Mouse (Mus musculus) left cerebral cortex, postnatal 36 days (tissue): ENCODE measurements around the gene Ddx4. TPM values are rescaled to one million over a fixed set of nuclear protein-coding genes. Genes with fewer than 3 reads are reported as not detected.
"Not testable (repeated sequence)": the region's sequence is repeated elsewhere in the genome, so short reads cannot be mapped to it uniquely, and the experiment has no call there.

Experiments used
- DNase-seq, 2 experiments: peaks; one replicate each; pipeline ENCODE4 v3.0.0; 2021 to 2022; ENCODE audit warnings: low spot score in 2 of 2, mixed read lengths in 1 of 2
- intact Hi-C: fragments of 180-260 bp; cut with DNase I; formaldehyde crosslinking; loops from one replicate; pipeline ENCODE4 v1.15.1; 2025
- total RNA-seq, 2 experiments: library from RNA; stranded (reverse); gene quantifications; 2 replicates each; pipeline ENCODE4 v1.2.3; 2021

Gene Ddx4
- total RNA-seq, 2 experiments from 2014 or later, result 1.4 to 1.6 TPM

- no peak for DNase-seq
- intact Hi-C loops, result no loop called here
Measured at GRCm38 (mm10) chr13:112644996-112645395, 7.3 kb downstream of the Ddx4 start.

DNA sequence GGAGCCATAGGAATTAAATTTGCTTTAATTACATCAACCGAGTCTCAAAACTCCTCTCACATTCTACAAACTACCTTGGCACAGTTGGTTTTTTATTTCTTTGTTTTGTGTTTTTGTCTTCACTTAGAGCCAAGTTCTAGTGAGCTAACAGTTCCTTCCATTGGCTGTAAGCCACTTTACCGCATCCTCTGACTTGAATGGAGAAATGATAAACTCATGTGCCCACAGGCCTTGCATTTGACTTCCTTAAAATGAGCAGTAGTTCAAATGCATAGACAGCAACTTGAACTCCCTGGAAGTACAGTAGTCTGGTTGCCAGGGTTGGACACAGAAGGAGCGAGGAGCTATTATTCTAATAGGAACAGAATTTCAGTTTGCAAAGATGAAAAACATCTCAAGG is 9.4 kb downstream of the Ddx4 start:
- intact Hi-C loops, result no loop called here
- no peak for DNase-seq

- DNase-seq, result no peak
- intact Hi-C loops, result no loop called here
Measured at GRCm38 (mm10) chr13:112639111-112639510, 13.2 kb downstream of the Ddx4 start.

GRCm38 (mm10) chr13:112636498-112636897 is 15.8 kb downstream of the Ddx4 start:
- DNase-seq, result no peak

GRCm38 (mm10) chr13:112635174-112635837 is 17.0 kb downstream of the Ddx4 start:
- intact Hi-C loops, result no loop called here
- DNase-seq, result no peak

More at GRCm38 (mm10) chr13:112636498-112636897, 15.8 kb downstream of the Ddx4 start:
- intact Hi-C loops, result no loop called here

DNA sequence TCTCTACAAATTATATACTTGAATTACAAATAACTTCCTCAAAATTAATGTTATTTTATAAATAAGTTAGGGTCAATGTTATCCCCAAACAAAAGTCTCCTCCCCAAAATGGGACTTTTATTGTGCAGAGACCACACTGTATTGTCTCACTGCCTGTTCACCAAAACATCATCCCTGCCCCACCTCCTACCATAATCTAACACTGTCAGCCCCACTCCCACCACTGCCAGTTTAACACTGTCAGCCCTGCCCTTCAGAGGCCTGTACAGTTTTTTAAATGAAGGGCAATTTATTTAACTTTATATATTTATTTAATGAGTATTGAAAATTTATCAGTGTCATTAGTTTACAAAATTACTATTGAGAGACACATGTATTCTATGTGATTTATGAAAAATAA is 26.7 kb downstream of the Ddx4 start:
- DNase-seq, result no peak
- intact Hi-C loops, result no loop called here

DNA sequence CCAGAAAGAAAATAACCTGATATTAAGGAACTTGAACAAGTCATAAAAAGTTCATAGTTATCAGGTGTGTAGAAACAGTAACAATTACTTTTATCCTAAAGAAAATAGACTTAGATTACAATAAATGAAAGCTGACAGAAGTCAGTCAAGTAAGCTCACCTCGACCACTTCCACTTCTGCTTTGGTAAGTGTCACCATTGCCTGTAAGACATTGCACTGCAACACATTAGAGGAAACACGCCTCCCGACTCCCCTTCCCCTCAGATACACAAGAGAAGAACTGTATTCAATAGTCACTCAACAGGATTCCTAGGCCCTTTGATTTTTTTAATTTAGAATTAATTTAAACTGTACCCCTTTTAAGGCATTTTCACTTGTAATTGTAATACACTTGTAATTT is 27.7 kb downstream of the Ddx4 start:
- no peak for DNase-seq
- intact Hi-C loops, result no loop called here

DNA sequence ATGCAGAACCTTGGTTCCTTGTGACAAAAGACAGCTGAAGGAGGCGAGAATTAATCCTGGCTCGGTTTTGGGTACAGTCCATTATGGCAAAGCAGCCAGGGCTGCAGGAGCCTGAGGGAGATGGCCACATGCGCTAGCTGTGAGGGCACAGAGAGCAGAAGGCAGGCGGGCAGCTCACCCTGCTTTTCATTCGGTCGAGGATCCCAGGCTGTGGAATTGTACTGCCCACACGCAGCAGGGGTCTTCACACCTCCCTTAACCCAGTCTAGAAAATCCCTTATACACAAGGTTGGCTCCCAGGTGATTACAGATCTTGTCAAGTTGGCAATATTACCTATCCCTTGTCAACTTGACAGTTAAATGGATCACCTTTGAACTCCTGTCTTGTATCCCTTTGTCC is 28.6 kb downstream of the Ddx4 start:
- no peak for DNase-seq
- intact Hi-C loops, result no loop called here

DNA sequence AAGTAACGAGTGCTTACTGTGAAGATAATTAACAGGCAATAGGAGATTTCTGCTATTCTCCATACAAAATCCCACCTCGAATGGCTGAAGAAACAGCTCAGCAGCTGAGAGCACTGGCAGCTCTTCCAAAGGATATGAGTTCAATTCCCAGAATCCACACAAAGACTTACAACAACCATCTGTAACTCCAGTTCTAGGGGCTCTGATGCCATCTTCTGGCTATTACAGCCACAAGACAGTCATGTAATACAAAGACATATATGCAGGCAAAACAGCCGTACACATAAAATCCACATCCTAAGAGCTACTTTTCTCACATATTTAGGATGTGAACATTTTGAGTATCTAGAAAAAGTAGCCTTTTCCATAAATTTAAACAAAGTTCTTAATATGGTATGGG is 30.7 kb downstream of the Ddx4 start:
- intact Hi-C loops, result no loop called here
- DNase-seq, result no peak

- intact Hi-C loops, result no loop called here
Measured at GRCm38 (mm10) chr13:112608606-112609005, 43.7 kb downstream of the Ddx4 start.

DNA sequence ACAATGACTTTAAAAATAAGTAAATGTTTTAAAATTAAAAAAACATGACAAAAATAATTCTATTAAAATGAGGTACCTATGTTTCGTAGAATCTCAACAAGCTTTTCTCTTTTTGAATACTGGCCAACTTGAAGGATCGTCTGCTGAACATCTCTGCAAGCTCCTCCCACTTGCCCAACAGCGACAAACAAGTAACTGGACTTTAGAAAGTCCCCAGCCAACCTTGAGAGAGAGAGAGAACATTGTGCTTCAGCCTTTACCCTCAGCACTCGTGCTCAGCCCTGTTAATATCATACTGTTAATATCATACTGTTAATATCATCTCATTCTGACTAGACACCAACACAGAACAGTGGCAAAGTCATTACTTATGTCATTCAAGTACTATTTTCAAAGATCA is 47.9 kb downstream of the Ddx4 start:
- intact Hi-C loops, result no loop called here
- no peak for DNase-seq

More at GRCm38 (mm10) chr13:112608606-112609005, 43.7 kb downstream of the Ddx4 start:
- DNase-seq, result no peak

- DNase-seq, result no peak
- intact Hi-C loops, result no loop called here
Measured at GRCm38 (mm10) chr13:112603839-112604238, 48.4 kb downstream of the Ddx4 start.

DNA sequence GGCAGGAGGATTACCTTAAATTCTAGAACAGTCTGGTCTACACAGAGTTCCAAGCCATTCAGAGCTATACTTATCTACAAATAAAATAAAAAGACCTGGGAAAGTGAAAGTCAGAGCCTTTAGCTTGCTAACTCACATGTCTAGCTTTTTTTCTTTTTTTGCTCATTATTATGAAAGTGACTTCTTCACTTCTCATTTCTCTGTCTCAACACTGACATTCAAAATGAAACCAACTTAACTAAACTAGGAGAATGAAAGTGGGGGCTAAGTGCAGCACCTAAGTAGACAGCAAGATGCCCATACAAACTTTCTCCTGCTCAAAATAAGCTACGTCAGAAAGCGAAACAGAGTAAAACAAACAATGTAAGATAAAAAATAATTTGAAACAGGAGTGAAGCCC is 49.7 kb downstream of the Ddx4 start:
- intact Hi-C loops, result no loop called here
- DNase-seq, result no peak

- DNase-seq, intact Hi-C loops: not testable (repeated sequence)
Measured at GRCm38 (mm10) chr13:112594260-112594659, 58.0 kb downstream of the Ddx4 start, which contains the start of gene Il31ra. Gene Il31ra (minus strand): TSS chr13:112594360.

DNA sequence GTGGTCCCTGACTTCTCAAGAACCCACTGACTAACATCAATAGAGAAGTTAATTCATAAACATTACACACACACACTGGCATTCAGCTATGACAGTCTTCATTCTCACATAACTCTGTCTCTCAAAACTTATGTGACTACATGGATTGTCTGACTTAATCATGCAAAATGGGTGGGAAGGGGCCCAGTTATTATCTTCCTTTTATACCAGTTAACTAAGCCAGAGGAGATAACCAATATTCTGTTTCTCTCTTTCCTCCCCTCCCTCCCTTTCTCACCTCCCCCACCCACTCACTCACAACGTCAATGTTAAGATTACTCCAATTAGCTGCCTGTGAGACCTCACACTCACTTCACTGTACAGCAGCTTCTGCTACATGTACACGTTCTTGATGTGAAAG is 62.0 kb downstream of the Ddx4 start:
- no peak for DNase-seq
- intact Hi-C loops, result no loop called here

DNA sequence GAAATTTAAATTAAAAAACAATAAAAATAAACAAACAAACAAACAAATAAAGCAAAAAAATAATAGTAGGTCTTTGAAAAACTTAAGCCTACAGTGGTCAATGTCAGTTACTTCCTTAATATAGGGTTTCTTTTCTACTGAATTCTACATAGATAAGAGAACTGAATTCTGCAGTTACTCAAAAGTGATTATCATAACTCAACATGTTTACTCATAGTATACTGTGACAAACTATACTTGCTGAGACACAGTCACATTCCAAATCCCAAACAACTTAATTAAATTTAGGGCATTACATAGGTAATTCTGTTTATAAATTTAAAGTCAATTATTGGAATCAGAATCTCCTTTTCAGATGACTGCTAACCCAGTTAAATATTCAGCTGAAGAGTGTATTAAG is 62.6 kb downstream of the Ddx4 start:
- intact Hi-C loops, result no loop called here
- DNase-seq, result no peak

GRCm38 (mm10) chr13:112584556-112585237 is 67.6 kb downstream of the Ddx4 start:
- no peak for DNase-seq
- intact Hi-C loops, result no loop called here

GRCm38 (mm10) chr13:112582291-112582690 is 70.0 kb downstream of the Ddx4 start:
- intact Hi-C loops, result no loop called here
- no peak for DNase-seq

- no peak for DNase-seq
- intact Hi-C loops, result no loop called here
Measured at GRCm38 (mm10) chr13:112581796-112582195, 70.5 kb downstream of the Ddx4 start.

DNA sequence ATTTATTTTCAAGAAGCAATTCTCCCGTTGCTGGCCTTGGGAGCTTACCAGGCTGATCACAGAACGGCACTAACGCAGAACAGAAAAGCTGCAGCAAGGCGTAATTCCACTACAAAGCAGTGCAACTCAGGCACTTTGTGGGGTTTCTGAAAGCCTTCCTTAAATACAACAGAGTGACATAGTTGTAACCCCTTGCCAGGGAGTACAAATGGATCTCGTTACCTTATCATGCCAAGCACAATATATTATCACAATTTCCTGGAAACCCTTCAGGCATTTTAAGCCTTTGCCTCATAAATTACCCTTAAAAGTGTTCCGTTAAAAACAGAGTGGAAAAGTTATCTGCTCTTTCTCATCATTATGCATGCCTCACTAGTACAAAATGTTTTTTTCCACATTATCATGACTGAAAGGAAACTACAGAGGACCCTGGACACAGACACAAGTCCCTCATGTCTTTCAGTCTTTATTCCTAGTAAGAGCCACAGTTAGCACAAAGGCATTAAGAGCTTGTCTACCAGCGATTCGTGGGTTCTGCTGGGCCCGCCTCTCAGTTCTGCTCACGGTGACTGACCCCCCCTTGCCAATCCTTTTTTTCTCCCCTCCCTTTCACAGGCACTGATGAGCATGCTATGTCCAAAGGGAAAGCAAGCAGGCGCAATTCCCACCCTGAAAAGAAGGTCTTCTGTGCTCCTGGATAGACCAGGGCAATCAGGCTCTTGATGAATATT is 71.5 kb downstream of the Ddx4 start:
- intact Hi-C loops, result no loop called here
- no peak for DNase-seq

DNA sequence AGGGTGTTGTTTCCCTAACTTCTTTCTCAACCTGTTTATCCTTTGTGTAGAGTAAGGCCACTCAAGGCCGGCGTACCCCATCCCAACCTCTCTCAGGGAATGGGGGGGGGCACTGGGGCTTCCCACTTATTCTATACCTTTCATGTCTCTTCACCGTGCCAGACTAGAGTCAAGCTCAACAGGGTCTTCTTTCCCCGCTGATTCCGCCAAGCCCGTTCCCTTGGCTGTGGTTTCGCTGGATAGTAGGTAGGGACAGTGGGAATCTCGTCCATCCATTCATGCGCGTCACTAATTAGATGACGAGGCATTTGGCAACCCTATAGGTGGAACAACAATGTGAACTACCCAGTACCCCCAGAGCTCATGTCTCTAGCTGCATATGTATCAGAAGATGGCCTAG is 74.2 kb downstream of the Ddx4 start:
- DNase-seq, result peak; percentile 100
- intact Hi-C loops, result not testable (repeated sequence)
